Mouse (Mus musculus) kidney, adult 18-20 months (tissue): ENCODE measurements around the gene Vav1.
"Not testable (repeated sequence)": the region's sequence is repeated elsewhere in the genome, so short reads cannot be mapped to it uniquely, and the experiment has no call there.

Experiments
- DNase-seq: peaks from one replicate; pipeline ENCODE4 v3.0.0; 2021

Gene Vav1

DNA sequence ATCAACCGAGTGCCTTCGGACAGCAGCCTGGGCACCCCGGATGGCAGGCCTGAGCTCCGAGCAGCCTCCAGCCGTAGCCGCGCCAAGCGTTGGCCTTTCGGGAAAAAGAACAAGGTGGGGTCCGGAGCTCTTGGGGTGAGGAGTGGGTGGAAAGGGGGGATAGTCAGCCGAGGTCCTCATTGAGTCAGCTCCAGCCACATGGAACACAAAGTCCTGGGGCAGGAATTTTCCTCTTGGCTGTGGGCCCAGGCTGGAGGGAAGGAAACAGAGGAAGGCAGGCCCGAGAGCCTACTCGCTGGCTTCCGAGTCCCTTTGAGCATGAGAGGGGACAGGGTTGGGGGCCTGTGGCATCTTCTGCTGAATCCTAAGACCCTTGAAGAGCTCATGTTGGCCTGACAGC lies 23.5 kb upstream of the Vav1 start:
- no peak for DNase-seq

- DNase-seq: no peak
Measured at GRCm38 (mm10) chr17:57256921-57257485, 21.9 kb upstream of the Vav1 start.

DNA sequence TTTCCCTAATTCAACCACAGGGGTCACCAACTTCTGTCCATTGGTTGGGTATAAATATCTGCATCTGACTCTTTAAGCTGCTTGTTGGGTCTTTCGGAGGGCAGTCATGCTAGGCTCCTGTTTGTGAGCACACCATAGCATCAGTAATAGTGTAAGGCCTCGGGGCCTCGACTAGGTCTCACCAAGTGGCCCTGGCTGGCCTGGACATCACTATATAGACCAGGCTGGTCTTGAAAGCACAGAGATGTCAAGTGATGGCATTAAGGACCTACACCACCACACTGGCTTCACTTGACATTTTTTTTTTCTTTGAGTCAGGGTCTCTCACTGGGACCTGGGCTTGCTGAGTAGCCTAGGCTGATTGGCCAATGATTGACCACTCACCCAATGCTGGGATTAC lies 20.7 kb upstream of the Vav1 start:
- no peak for DNase-seq

DNA sequence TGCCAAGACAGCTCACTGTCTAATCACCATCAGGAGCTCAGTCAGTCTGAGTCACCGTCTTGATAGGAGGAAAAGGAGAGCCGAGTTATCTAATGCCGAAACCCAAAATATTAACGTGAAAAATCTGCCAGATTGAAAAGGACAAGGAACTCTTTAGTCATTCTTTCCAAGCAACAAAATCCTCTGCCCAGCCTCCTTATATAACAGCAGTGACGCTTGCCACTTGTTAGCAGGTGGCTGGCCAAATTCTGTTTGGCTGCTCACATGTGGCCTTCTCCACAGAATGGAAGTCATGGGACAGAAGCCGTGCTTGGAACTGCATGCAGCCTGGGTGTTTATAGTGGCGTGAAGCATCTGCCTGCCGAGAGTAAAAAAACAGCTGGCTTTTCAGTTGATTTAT lies 19.2 kb upstream of the Vav1 start:
- no peak for DNase-seq

DNA sequence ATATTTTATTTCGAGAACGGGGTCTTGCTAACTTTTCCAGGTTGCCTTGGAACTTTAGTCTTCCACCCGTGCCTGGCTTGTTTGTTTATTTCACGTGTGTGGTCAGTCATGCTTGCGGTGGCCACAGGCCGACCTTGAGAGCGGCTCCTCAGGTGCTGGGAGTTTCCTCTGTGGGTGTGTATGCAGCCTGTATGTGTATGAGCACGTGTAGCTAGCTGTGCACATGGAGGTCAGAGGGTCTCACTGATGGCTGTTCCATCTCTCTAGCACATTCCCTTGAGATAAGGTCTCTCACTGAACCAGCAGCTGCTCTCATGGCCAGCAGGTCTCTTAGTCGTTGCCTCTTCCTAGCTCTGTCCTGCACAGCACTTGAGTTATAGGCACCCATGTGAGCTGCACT lies 18.5 kb upstream of the Vav1 start:
- DNase-seq: no peak

GRCm38 (mm10) chr17:57261286-57261685 lies 17.6 kb upstream of the Vav1 start:
- DNase-seq: no peak

DNA sequence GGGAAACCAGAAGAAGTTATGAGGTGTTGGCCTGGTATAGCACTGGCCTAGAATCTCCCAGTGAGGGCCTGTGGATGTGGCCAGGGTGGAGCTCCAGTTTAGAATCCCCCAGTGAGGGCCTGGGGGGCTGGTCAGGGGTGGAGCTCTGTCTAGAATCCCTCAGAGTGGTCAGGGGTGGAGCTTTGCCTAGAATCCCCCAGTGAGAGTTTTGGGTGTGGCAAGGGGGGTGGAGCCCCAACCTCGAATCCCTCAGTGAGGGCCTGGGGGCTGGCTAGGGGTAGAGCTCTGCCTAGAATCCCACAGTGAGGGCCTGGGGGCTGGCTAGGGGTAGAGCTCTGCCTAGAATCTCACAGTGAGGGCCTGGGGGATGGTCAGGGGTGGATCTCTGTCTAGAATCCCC lies 17.1 kb upstream of the Vav1 start:
- DNase-seq: no peak

GRCm38 (mm10) chr17:57262901-57263550 lies 15.9 kb upstream of the Vav1 start:
- no peak for DNase-seq

GRCm38 (mm10) chr17:57264164-57264563 lies 14.7 kb upstream of the Vav1 start:
- no peak for DNase-seq

- peak; percentile 88 for DNase-seq
Measured at GRCm38 (mm10) chr17:57264972-57265945, 13.6 kb upstream of the Vav1 start.

GRCm38 (mm10) chr17:57267556-57268126 lies 11.3 kb upstream of the Vav1 start:
- no peak for DNase-seq

DNA sequence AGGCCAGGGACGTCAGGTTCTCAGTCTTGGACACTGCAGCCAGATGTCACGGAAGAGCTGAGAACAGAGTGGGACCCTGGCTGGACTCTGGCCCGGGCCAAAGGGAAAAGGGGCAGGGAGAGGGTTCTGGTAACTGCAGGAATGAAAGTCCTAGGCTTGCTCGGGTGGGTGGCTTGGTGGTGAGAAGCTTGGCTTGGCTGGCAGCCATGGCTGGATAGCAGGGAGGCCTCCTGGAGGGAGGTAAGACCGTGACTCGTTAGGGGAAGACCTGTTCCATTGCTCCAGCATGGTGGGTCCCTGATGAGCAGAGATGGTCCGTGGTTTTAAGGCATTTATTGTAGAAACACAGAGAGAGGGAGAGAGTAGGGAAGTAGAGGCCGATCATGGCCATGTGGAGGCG lies 7.6 kb upstream of the Vav1 start:
- DNase-seq: no peak

DNA sequence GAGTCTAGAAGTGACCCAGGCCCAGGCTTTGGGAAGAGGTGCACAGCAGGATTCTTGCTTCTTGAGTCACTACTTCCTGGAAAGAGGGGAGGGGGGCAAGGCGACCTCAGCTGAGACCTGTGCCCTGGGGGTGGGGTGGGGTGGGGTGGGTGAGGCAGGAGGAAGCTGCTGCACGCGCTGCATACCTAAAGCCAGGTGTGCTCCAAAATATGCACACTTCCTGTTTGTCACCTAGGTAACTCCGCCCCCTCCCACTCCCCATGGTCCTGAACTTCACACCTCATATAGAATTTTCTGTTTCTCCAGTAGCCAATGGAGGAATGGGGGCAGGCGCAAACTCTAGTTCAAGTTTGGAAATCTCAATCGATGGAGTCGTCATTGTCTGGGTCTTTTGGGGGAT lies 5.1 kb upstream of the Vav1 start:
- DNase-seq: no peak

- no peak for DNase-seq
Measured at GRCm38 (mm10) chr17:57274686-57275085, 4.2 kb upstream of the Vav1 start.

DNA sequence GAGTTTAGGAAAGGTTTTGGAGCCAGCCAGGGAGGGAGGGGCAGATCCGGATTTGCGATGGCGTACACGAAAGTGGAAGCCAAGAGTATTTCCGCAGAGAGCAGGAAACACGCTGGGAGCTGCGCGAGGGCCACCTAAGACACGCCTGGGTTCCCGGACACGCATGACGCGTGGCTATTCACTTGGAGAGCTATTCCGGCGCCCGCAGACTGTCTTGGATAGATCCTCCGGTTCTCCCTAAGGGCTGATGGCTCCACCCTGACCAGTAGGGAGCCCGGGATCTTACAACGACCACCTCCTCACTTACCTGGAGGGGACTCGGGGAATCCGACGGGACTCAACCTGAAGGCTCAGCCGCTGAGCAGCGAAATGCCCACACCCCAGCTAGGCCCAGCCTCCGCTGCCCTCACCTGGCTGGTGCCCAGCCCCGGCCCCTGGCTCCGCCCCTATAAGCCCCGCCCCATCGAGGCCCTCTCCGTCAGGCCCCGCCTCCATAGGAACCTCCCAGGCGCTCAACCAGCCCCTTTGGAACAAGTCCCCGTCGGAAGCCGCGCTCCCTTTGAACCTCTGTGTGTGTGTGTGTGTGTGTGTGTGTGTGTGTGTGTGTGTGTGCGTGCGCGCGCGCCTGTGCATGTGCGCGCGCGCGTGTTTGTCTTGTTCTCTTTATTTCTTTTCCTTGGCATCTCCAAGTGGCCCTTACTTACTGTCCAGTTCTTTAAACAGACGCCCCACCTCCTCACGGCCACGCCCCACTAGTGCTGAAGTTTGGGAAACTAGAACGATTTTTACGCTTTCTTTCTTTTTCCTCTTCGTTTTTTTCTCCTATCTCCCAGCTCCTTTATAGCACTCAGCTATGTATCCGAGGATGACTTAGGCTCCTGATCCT lies 3.5 kb upstream of the Vav1 start:
- DNase-seq: peak; percentile 94

DNA sequence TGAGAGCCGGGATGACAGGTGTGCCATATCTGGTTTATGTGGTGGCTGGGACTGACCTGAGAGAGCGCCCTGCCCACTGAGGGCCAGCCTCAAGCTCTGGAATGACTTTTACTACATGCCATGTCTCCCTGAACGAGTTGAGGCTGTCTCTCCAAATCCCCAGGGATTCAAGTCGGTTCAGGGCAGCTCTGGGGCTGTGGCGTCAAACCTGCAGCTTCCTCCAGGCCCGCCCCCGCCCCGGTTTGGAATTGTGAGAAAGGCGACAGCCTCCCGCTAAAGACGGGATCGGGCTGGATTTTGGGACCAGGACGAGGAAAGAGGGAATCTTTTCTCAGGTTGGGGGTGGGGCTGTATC lies 2.9 kb upstream of the Vav1 start:
- peak; percentile 59 for DNase-seq

DNA sequence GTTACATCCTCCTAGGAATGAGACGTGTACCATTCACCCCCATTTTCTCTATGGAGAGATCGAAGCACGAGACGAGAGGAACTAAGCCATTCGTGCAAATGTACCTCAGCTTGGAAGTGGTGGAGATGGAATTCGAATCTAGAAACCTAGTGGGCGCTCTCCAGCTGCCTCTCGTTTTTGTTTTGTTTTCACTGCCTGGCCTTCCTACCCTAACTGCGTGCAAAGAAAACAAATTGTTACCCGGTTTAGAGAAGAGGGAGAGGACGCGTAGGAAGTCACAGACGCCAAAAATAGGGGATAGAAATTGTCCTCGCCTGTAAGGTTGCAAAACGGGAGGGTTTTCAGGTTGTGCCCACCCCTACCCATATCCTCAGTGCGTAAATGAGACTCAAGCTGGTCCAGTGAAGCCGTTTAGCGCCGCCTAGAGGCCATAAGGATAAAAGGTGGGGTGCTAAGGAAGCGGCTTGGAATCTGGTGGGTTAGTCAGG lies 2.2 kb upstream of the Vav1 start:
- peak; percentile 87 for DNase-seq

- DNase-seq: not testable (repeated sequence)
Measured at GRCm38 (mm10) chr17:57277598-57278261, 1.2 kb upstream of the Vav1 start.

GRCm38 (mm10) chr17:57278537-57278936 lies 363 bp upstream of the Vav1 start:
- no peak for DNase-seq

DNA sequence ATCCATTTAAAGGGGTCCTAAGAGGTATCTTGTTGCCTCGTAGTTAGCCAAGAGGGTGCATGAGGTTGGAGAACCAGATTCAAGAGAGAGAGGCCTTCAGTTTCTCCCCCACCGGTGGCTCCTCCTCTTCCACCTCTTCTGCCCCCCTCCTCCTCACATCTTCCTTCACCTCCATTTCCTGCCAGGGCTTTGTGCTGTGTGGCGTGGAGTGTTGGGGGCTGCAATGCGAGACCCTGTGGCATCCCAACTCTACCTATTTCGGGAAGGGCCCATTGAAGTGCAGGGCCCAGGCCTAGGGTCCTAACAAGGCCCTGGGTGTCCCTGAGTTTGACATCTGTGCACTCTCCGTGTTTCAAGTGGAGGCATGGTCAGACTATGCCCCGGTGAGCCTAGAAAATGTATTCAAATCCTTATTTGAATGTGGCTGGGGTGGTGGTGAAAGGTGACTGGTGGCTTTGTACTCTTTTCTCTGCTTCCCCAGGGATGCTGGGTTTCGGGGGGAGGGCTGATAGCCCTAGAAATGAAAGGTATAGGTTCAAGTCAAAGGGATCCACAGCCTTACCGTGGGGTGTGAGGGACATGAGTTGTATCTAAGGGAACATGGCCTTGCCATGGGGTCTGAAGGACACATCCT lies 808 bp downstream of the Vav1 start:
- DNase-seq: no peak

DNA sequence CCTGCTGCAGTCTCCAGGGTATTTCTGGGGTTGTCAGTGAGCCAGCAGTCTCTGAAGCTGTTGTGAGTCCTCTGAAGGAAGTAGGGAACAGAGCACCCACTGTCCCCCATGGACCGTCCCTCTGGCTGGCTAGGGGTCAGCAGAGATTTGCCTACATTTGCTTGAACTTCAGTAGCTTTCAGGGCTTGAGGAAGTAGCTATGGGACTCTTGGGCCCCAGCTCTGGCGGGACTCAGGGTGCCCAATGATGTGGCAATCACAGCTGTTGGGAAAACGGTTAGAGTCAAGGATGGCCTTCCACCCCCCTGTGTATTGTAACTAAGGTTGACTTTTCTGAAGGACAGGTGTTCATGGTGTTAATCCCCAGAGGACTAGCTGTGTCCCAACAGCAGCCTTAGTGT lies 1.5 kb downstream of the Vav1 start:
- DNase-seq: no peak
